Mouse (Mus musculus) heart, embryonic 11.5 days (tissue): ENCODE measurements at regions not wholly inside any gene's neighbourhood (a gene's known extent, or its start where the extent isn't known, plus 50 kb on each side); places are given as distances from the start of the nearest gene placed in this dataset.

Experiments used
- ATAC-seq: fragments of 200-750 bp; cut with Nextera tagmentation; replicated peaks from 2 replicates; pipeline ENCODE4 v1.8.0; 2017; ENCODE audit warnings: moderate library complexity; ENCODE audit not compliant: insufficient number of reproducible peaks, low FRiP score, low TSS enrichment
- H3K27ac ChIP-seq: fragments of 300-500 bp; sonication (generic); 2 replicates; pipeline ENCODE4 v1.5.1; 2014; ENCODE audit warnings: mild to moderate bottlenecking, low read depth, low read length
- H3K27me3 ChIP-seq: fragments of 300-500 bp; sonication (generic); 2 replicates; pipeline ENCODE4 v1.6.1; 2014; ENCODE audit warnings: mild to moderate bottlenecking, low read length, mixed read lengths; ENCODE audit not compliant: control insufficient read depth, insufficient read depth
- H3K36me3 ChIP-seq: fragments of 300-500 bp; sonication (generic); 2 replicates; pipeline ENCODE4 v1.6.1; 2014; ENCODE audit warnings: mild to moderate bottlenecking, low read length, moderate library complexity, mixed read lengths; ENCODE audit not compliant: control insufficient read depth, insufficient read depth
- H3K4me1 ChIP-seq: fragments of 300-500 bp; sonication (generic); 2 replicates; pipeline ENCODE4 v1.6.1; 2014; ENCODE audit warnings: low read length; ENCODE audit not compliant: control insufficient read depth, insufficient read depth
- H3K4me2 ChIP-seq: fragments of 300-500 bp; sonication (generic); 2 replicates; pipeline ENCODE4 v1.6.1; 2014; ENCODE audit warnings: mild to moderate bottlenecking, moderate library complexity
- H3K4me3 ChIP-seq: fragments of 300-500 bp; sonication (generic); 2 replicates; pipeline ENCODE4 v1.5.1; 2014; ENCODE audit warnings: low read depth, low read length
- H3K9ac ChIP-seq: fragments of 300-500 bp; sonication (generic); 2 replicates; pipeline ENCODE4 v1.6.1; 2014; ENCODE audit warnings: mild to moderate bottlenecking, low read depth, low read length, moderate library complexity
- H3K9me3 ChIP-seq: fragments of 300-500 bp; sonication (generic); replicated peaks from 2 replicates; pipeline ENCODE4 v1.6.1; 2016; ENCODE audit warnings: low read length; ENCODE audit not compliant: control insufficient read depth
- WGBS: fragments of 180-500 bp; shearing (Covaris S2); extraction: QIAGEN DNeasy Blood & Tissue Kit; methylation state at CpG from one replicate; pipeline ENCODE4 v1.1.7; 2014; ENCODE audit not compliant: insufficient replicate concordance; 5-methylcytosine and 5-hydroxymethylcytosine counted together

- Histone ChIP-seq H3K27ac (no peak overlapping the region), H3K4me1 (no peaks in the 10 kb centered on the region), H3K9ac (no peak overlapping the region), H3K4me3 (no peak overlapping the region), H3K4me2 (no peak overlapping the region), H3K36me3 (no peaks in the 10 kb centered on the region), H3K27me3 (no peaks in the 10 kb centered on the region), H3K9me3 (no peaks in the 10 kb centered on the region)
- ATAC-seq: no peak
- 78% methylated on average over 8 of the region's 8 CpGs for WGBS
Observed at GRCm38 (mm10) chr5:126969373-126969772, 272.2 kb upstream of the Tmem132c start.

- WGBS: 73% methylated on average over 2 of the region's 2 CpGs
- H3K27me3 ChIP-seq: no peaks in the 10 kb centered on the region
- ATAC-seq: no peak
Observed at GRCm38 (mm10) chr5:126971284-126971683, 270.3 kb upstream of the Tmem132c start.

GRCm38 (mm10) chr5:126971981-126972380 lies 269.6 kb upstream of the Tmem132c start:
- ATAC-seq: no peak
- no peaks in the 10 kb centered on the region for H3K9me3 ChIP-seq
- H3K36me3 ChIP-seq: no peaks in the 10 kb centered on the region
- H3K4me2 ChIP-seq: no peak overlapping the region
- WGBS: 66% methylated on average over 1 of the region's 1 CpGs
- no peak overlapping the region for H3K27ac ChIP-seq
- no peak overlapping the region for H3K4me3 ChIP-seq
- no peaks in the 10 kb centered on the region for H3K27me3 ChIP-seq
- H3K9ac ChIP-seq: no peak overlapping the region
- no peaks in the 10 kb centered on the region for H3K4me1 ChIP-seq

More at GRCm38 (mm10) chr5:126971284-126971683, 270.3 kb upstream of the Tmem132c start:
- Histone ChIP-seq H3K9ac (no peak overlapping the region), H3K36me3 (no peaks in the 10 kb centered on the region), H3K4me3 (no peak overlapping the region), H3K9me3 (no peaks in the 10 kb centered on the region), H3K4me1 (no peaks in the 10 kb centered on the region), H3K27ac (no peak overlapping the region), H3K4me2 (no peak overlapping the region)

- no peaks in the 10 kb centered on the region for H3K36me3 ChIP-seq
- WGBS: 49% methylated on average over 3 of the region's 3 CpGs
- ATAC-seq: no peak
- no peak overlapping the region for H3K4me2 ChIP-seq
- H3K4me1 ChIP-seq: no peaks in the 10 kb centered on the region
- H3K9me3 ChIP-seq: no peaks in the 10 kb centered on the region
- no peaks in the 10 kb centered on the region for H3K27me3 ChIP-seq
- no peak overlapping the region for H3K27ac ChIP-seq
- no peak overlapping the region for H3K4me3 ChIP-seq
- no peak overlapping the region for H3K9ac ChIP-seq
Observed at GRCm38 (mm10) chr5:126973425-126973824, 268.2 kb upstream of the Tmem132c start.

- Histone ChIP-seq H3K27ac (no peak overlapping the region), H3K36me3 (no peaks in the 10 kb centered on the region), H3K4me2 (no peak overlapping the region), H3K4me1 (no peaks in the 10 kb centered on the region), H3K9ac (no peak overlapping the region), H3K9me3 (no peaks in the 10 kb centered on the region), H3K27me3 (no peaks in the 10 kb centered on the region), H3K4me3 (no peak overlapping the region)
- no peak for ATAC-seq
- 84% methylated on average over 3 of the region's 3 CpGs for WGBS
Observed at GRCm38 (mm10) chr5:126974565-126974964, 267.0 kb upstream of the Tmem132c start.

- no peak for ATAC-seq
- Histone ChIP-seq H3K9me3 (no peaks in the 10 kb centered on the region), H3K4me3 (no peak overlapping the region), H3K36me3 (no peaks in the 10 kb centered on the region), H3K27me3 (no peaks in the 10 kb centered on the region), H3K9ac (no peak overlapping the region), H3K27ac (no peak overlapping the region), H3K4me2 (no peak overlapping the region), H3K4me1 (no peaks in the 10 kb centered on the region)
- WGBS: 62% methylated on average over 6 of the region's 6 CpGs
Observed at GRCm38 (mm10) chr5:126995577-126995976, 246.0 kb upstream of the Tmem132c start.

GRCm38 (mm10) chr5:127014166-127014565 lies 227.4 kb upstream of the Tmem132c start:
- no peaks in the 10 kb centered on the region for H3K9me3 ChIP-seq
- H3K4me1 ChIP-seq: no peaks in the 10 kb centered on the region
- no peaks in the 10 kb centered on the region for H3K36me3 ChIP-seq
- no peak for ATAC-seq
- H3K4me3 ChIP-seq: no peak overlapping the region
- no peak overlapping the region for H3K4me2 ChIP-seq
- H3K27ac ChIP-seq: no peak overlapping the region
- 73% methylated on average over 3 of the region's 3 CpGs for WGBS
- H3K27me3 ChIP-seq: no peaks in the 10 kb centered on the region
- no peak overlapping the region for H3K9ac ChIP-seq

- Histone ChIP-seq H3K4me3 (no peak overlapping the region), H3K27me3 (no peaks in the 10 kb centered on the region), H3K4me1 (no peaks in the 10 kb centered on the region), H3K9me3 (no peaks in the 10 kb centered on the region), H3K9ac (no peak overlapping the region), H3K27ac (no peak overlapping the region), H3K36me3 (no peaks in the 10 kb centered on the region), H3K4me2 (no peak overlapping the region)
- 61% methylated on average over 4 of the region's 4 CpGs for WGBS
- ATAC-seq: no peak
Observed at GRCm38 (mm10) chr5:127016467-127017060, 225.0 kb upstream of the Tmem132c start.

GRCm38 (mm10) chr5:127017971-127018370 lies 223.6 kb upstream of the Tmem132c start:
- H3K9me3 ChIP-seq: no peaks in the 10 kb centered on the region
- no peak overlapping the region for H3K9ac ChIP-seq
- no peak overlapping the region for H3K4me3 ChIP-seq
- H3K4me2 ChIP-seq: no peak overlapping the region
- H3K27me3 ChIP-seq: no peaks in the 10 kb centered on the region
- H3K27ac ChIP-seq: no peak overlapping the region
- H3K4me1 ChIP-seq: no peaks in the 10 kb centered on the region
- WGBS: 88% methylated on average over 4 of the region's 4 CpGs
- ATAC-seq: no peak
- no peaks in the 10 kb centered on the region for H3K36me3 ChIP-seq
